Mouse (Mus musculus) gastrocnemius, postnatal 25 days (tissue): ENCODE data around the gene Pik3ip1. TPM values are rescaled to one million over a fixed set of nuclear protein-coding genes. Genes with fewer than 3 reads are reported as not detected.
A peak's percentile ranks its signal among the peaks of the same experiment; 100 is the strongest.

Experiments used
- DNase-seq: peaks from one replicate; pipeline ENCODE4 v3.0.0; 2022
- total RNA-seq, 2 experiments: library from RNA; stranded (reverse); gene quantifications; 1 replicate in 1 of 2; 2 replicates in 1 of 2; pipeline ENCODE4 v1.2.3; 2021

Pik3ip1 gene
- total RNA-seq, 2 experiments from 2014 or later, result 15.3 to 17.7 TPM

- peak; percentile 50 for DNase-seq
Measured at GRCm38 (mm10) chr11:3337173-3337955, 7.2 kb downstream of the Pik3ip1 start.

- DNase-seq, result no peak
Measured at GRCm38 (mm10) chr11:3337961-3338360, 7.8 kb downstream of the Pik3ip1 start.

GRCm38 (mm10) chr11:3341476-3341875 is 11.3 kb downstream of the Pik3ip1 start:
- DNase-seq, result no peak

- DNase-seq, result no peak
Measured at GRCm38 (mm10) chr11:3344916-3345315, 14.7 kb downstream of the Pik3ip1 start.

GRCm38 (mm10) chr11:3346351-3346750 is 16.1 kb downstream of the Pik3ip1 start:
- no peak for DNase-seq

- DNase-seq, result peak; percentile 75
Measured at GRCm38 (mm10) chr11:3347091-3347834, 17.1 kb downstream of the Pik3ip1 start.

- no peak for DNase-seq
Measured at GRCm38 (mm10) chr11:3347835-3348195, 17.6 kb downstream of the Pik3ip1 start.

GRCm38 (mm10) chr11:3348576-3349342 is 18.6 kb downstream of the Pik3ip1 start:
- no peak for DNase-seq

- DNase-seq, result no peak
Measured at GRCm38 (mm10) chr11:3349343-3349695, 19.1 kb downstream of the Pik3ip1 start.

- no peak for DNase-seq
Measured at GRCm38 (mm10) chr11:3352131-3352530, 21.9 kb downstream of the Pik3ip1 start.

- DNase-seq, result no peak
Measured at GRCm38 (mm10) chr11:3352990-3353585, 22.9 kb downstream of the Pik3ip1 start.

GRCm38 (mm10) chr11:3362854-3363253 is 32.7 kb downstream of the Pik3ip1 start:
- no peak for DNase-seq

- DNase-seq, result no peak
Measured at GRCm38 (mm10) chr11:3366411-3366810, 36.2 kb downstream of the Pik3ip1 start.

GRCm38 (mm10) chr11:3368983-3369382 is 38.8 kb downstream of the Pik3ip1 start:
- DNase-seq, result no peak

GRCm38 (mm10) chr11:3369449-3369848 is 39.2 kb downstream of the Pik3ip1 start:
- no peak for DNase-seq

GRCm38 (mm10) chr11:3370162-3370561 is 40.0 kb downstream of the Pik3ip1 start:
- DNase-seq, result no peak

GRCm38 (mm10) chr11:3370928-3371598 is 40.9 kb downstream of the Pik3ip1 start:
- peak; percentile 78 for DNase-seq

- DNase-seq, result no peak
Measured at GRCm38 (mm10) chr11:3371599-3372295, 41.5 kb downstream of the Pik3ip1 start.

GRCm38 (mm10) chr11:3373591-3374292 is 43.5 kb downstream of the Pik3ip1 start:
- DNase-seq, result no peak

- no peak for DNase-seq
Measured at GRCm38 (mm10) chr11:3374293-3374645, 44.1 kb downstream of the Pik3ip1 start.

- no peak for DNase-seq
Measured at GRCm38 (mm10) chr11:3374741-3375140, 44.5 kb downstream of the Pik3ip1 start.
